Mouse (Mus musculus) G1E (cell line): ENCODE measurements at regions not wholly inside any gene's neighbourhood (a gene's known extent, or its start where the extent isn't known, plus 50 kb on each side); places are given as distances from the start of the nearest gene placed in this dataset.

Experiments used
- ATAC-seq: 2 replicates; pipeline ENCODE4 v1.8.0; 2016; ENCODE audit warnings: mild to moderate bottlenecking; ENCODE audit not compliant: insufficient number of reproducible peaks, poor library complexity, low FRiP score, severe bottlenecking; ENCODE audit errors: extremely low read depth
- DNase-seq: peaks from one replicate; pipeline ENCODE4 v3.0.0; 2012; ENCODE audit warnings: low spot score
- H3K27me3 ChIP-seq: 2 replicates; pipeline ENCODE4 v1.6.1; 2012; ENCODE audit warnings: mild to moderate bottlenecking, low read length, inconsistent platforms; ENCODE audit not compliant: insufficient read depth
- H3K36me3 ChIP-seq: replicated peaks from 2 replicates; pipeline ENCODE3; 2012; ENCODE audit warnings: mild to moderate bottlenecking, inconsistent platforms
- H3K4me1 ChIP-seq: 2 replicates; pipeline ENCODE4 v1.6.1; 2012; ENCODE audit warnings: low read depth, low read length, inconsistent platforms, mixed read lengths; ENCODE audit not compliant: insufficient read depth
- H3K4me3 ChIP-seq: 2 replicates; pipeline ENCODE4 v1.5.1; 2012; ENCODE audit warnings: low read depth, mild to moderate bottlenecking, inconsistent platforms, low read length, moderate library complexity, mixed read lengths
- H3K9me3 ChIP-seq: replicated peaks from 2 replicates; pipeline ENCODE4 v1.6.1; 2012; ENCODE audit warnings: inconsistent platforms
- CTCF ChIP-seq: IDR thresholded peaks from 2 replicates; pipeline ENCODE4 v1.5.1; 2012; ENCODE audit warnings: low read depth, low read length, inconsistent platforms, mixed read lengths
- GATA1 ChIP-seq: IDR thresholded peaks from 2 replicates; pipeline ENCODE4 v1.6.1; 2012; ENCODE audit warnings: borderline replicate concordance, low read length, inconsistent platforms, mixed read lengths
- GATA2 ChIP-seq: IDR thresholded peaks from 2 replicates; pipeline ENCODE4 v1.6.1; 2012; ENCODE audit warnings: low read depth, low read length, inconsistent platforms, borderline replicate concordance
- POLR2AphosphoS5 ChIP-seq: IDR thresholded peaks from 2 replicates; pipeline ENCODE4 v1.6.1; 2012; ENCODE audit warnings: low read depth, low read length, inconsistent platforms; ENCODE audit not compliant: insufficient replicate concordance
- TAL1 ChIP-seq: conservative IDR thresholded peaks from 2 replicates; pipeline ENCODE4 v1.6.1; 2012; ENCODE audit warnings: low read depth, low read length, inconsistent platforms, mixed read lengths

DNA sequence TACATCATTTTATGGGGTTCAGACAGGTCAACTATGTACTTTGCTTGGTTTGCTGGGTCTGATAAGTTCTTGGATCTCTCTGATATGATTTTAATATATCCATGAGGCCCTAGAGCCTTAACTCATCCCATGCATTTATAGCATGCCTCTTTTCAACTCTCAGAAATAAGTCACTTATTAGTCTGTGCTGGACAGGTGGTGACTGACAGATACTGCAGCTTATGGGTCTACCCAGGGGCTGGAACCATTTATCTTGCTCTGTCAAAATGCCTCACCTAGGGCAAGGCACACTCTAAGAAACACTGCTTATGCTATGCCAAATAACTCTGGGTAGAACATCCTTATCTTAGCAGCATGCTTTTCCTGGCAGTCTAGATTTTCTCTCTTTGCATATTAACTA is 225.6 kb downstream of the Mbnl1 start:
- H3K9me3 ChIP-seq: no peaks in the 10 kb centered on the region
- DNase-seq: no peak
- ATAC-seq: no peak
- H3K4me3 ChIP-seq: no peak overlapping the region
- no peaks in the 10 kb centered on the region for H3K36me3 ChIP-seq
- no peaks in the 10 kb centered on the region for H3K4me1 ChIP-seq
- 0 out of 2 replicates have a peak, but pooled peaks cover 2% of the 10 kb centered on the region for H3K27me3 ChIP-seq
- TF ChIP-seq GATA2: no peak
- no peak for TF ChIP-seq GATA1
- no peak for TF ChIP-seq POLR2AphosphoS5
- no peak for TF ChIP-seq CTCF
- no peak for TF ChIP-seq TAL1

DNA sequence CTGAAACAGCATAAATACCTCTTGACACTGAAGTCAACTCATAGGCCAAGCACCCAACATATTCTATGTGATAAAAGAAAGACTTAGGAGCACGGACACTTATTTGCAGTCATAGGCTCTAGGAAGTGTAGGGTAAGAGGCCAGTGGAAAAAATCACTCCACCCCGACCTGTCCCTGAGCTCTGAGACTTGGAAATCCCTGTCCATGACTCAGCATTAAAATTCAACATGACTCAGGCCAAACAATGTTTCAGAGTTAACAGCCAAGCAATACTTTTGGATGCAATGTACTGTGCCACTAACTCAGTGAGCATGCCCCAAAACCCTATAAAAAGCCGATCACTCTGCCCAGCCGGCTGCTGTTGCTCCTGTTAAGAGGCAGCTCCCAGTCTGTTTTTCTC is 234.5 kb downstream of the Mbnl1 start:
- no peak for DNase-seq
- no peak for ATAC-seq
- no peak for TF ChIP-seq TAL1

GRCm38 (mm10) chr3:60712896-60713295 is 240.3 kb downstream of the Mbnl1 start:
- H3K4me3 ChIP-seq: no peak overlapping the region
- no peaks in the 10 kb centered on the region for H3K4me1 ChIP-seq
- H3K27me3 ChIP-seq: no peaks in the 10 kb centered on the region
- ATAC-seq (no peak), DNase-seq (no peak)
- TF ChIP-seq POLR2AphosphoS5 (no peak), CTCF (no peak), GATA2 (no peak), TAL1 (no peak), GATA1 (no peak)
- no peaks in the 10 kb centered on the region for H3K9me3 ChIP-seq
- no peaks in the 10 kb centered on the region for H3K36me3 ChIP-seq

More for the DNA sequence above, 234.5 kb downstream of the Mbnl1 start:
- Histone ChIP-seq H3K4me1 (no peaks in the 10 kb centered on the region), H3K27me3 (no peaks in the 10 kb centered on the region), H3K4me3 (no peak overlapping the region), H3K9me3 (no peaks in the 10 kb centered on the region), H3K36me3 (no peaks in the 10 kb centered on the region)

GRCm38 (mm10) chr3:60720322-60720721 is 247.7 kb downstream of the Mbnl1 start:
- Histone ChIP-seq H3K9me3 (no peaks in the 10 kb centered on the region), H3K36me3 (no peaks in the 10 kb centered on the region), H3K27me3 (no peaks in the 10 kb centered on the region), H3K4me1 (peaks cover 2% of the 10 kb centered on the region; the same call in 1 of the 2 replicates), H3K4me3 (no peak overlapping the region)
- ATAC-seq: no peak
- no peak for DNase-seq
- TF ChIP-seq GATA2 (no peak), TAL1 (no peak), GATA1 (no peak), CTCF (no peak), POLR2AphosphoS5 (no peak)

DNA sequence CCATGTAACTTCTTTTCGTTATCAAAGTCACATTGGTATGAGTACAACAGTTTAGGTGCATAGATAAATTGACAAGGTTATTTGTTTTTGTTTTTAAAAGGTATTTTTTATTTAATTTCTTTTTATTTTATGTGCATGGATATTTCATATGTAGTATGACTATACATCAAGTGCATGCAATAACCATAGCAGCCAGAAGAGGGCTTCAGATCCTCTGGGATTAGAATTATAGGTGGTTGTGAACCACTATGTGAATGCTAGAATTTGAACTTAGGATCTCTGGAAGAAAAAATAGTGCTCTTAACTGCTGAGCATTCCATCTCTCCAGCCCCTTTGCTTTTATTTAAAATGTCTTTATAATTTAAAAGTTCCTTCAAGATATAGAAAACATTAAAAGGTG is 258.7 kb downstream of the Mbnl1 start:
- DNase-seq (no peak), ATAC-seq (no peak)
- Histone ChIP-seq H3K36me3 (no peaks in the 10 kb centered on the region), H3K9me3 (peaks cover 2% of the 10 kb centered on the region), H3K4me1 (peaks cover 4% of the 10 kb centered on the region; the same call in 1 of the 2 replicates), H3K27me3 (no peaks in the 10 kb centered on the region), H3K4me3 (no peak overlapping the region)
- no peak for TF ChIP-seq GATA2
- no peak for TF ChIP-seq CTCF
- no peak for TF ChIP-seq GATA1
- TF ChIP-seq POLR2AphosphoS5: no peak
- TF ChIP-seq TAL1: no peak

DNA sequence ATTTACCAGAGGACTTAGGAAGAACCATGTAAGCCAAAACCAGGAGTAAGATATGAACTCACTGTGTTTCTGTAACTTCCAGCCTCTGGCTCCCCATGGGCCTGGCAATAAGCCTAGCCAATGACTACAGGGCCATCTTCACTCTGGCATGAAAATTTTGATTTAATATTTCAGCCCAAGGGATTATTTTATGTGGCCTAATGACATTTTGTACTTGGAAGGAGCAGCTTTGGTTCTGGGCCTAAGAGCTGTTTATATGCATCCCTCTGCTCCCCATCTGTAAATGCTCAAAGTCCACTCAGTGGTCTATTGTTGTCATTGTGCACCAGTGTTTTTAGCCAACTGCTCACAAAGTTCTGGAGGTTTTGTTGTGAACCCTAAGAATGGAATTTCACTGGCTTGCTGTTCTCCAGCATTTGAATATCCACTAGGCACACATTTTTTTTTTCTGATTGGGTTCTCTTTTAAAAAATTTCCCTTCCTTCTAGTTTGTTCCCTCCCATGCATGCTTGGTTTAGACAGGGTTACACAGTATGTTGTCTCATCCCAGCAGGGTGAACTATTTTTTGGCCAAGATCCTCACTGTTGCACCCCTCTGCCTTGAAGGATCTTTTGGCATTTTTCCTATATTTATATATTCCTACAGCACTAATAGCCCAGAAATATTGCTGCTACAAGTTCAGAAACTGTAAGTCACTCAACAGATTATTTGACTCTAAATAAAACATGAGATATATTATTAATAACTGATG is 261.9 kb upstream of the P2ry1 start:
- Histone ChIP-seq H3K9me3 (peaks cover 2% of the 10 kb centered on the region), H3K4me3 (no peak overlapping the region), H3K4me1 (peaks cover 9% of the 10 kb centered on the region), H3K27me3 (peaks cover 2% of the 10 kb centered on the region), H3K36me3 (no peaks in the 10 kb centered on the region)
- ATAC-seq (no peak), DNase-seq (no peak)
- TF ChIP-seq POLR2AphosphoS5: no peak
- no peak for TF ChIP-seq TAL1
- TF ChIP-seq GATA1: no peak
